Mouse (Mus musculus) spleen, adult 2 months (tissue): ENCODE measurements at regions not wholly inside any gene's neighbourhood (a gene's known extent, or its start where the extent isn't known, plus 50 kb on each side); places are given as distances from the start of the nearest gene placed in this dataset.

Experiments
- CTCF ChIP-seq: fragments of 200-500 bp; IDR thresholded peaks from 2 replicates; pipeline ENCODE4 v1.5.1; 2011; ENCODE audit warnings: mild to moderate bottlenecking, inconsistent platforms; ENCODE audit not compliant: insufficient read depth, insufficient read length, insufficient replicate concordance; ENCODE audit errors: extremely low read depth
- POLR2A ChIP-seq: fragments of 200-500 bp; IDR thresholded peaks from 2 replicates; pipeline ENCODE4 v1.6.1; 2011; ENCODE audit warnings: low read depth, low read length, inconsistent platforms

GRCm38 (mm10) chr17:15631626-15632025, 67.5 kb upstream of the Prdm9 start:
- TF ChIP-seq CTCF: no peak
- no peak for TF ChIP-seq POLR2A
